Mouse (Mus musculus) spleen, postnatal 14 days (tissue): ENCODE measurements at regions not wholly inside any gene's neighbourhood (a gene's known extent, or its start where the extent isn't known, plus 50 kb on each side); places are given as distances from the start of the nearest gene placed in this dataset.

Experiments used
- DNase-seq, 2 experiments: peaks; one replicate each; pipeline ENCODE4 v3.0.0; 2021 to 2022; ENCODE audit warnings: low spot score in 2 of 2

DNA sequence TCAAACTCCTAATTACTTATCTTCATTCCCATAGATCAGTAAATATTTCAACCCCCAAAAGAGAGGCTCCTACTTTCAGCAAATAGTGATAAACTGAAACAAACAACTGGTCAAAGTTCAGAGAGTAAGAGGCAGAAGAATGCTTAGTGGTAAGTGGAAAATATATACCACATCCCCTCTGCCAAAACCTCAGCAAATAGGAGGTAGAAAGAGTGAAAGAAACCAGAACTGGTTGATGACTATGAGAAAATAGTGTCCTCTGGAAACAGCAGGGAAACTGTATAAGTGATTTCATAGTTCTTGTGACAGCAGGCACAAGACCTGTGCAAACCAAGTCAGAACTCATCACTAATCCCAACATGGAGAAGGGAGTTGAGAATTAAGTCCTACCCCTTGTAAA, 980.8 kb upstream of the Cited2 start:
- DNase-seq: no peak

DNA sequence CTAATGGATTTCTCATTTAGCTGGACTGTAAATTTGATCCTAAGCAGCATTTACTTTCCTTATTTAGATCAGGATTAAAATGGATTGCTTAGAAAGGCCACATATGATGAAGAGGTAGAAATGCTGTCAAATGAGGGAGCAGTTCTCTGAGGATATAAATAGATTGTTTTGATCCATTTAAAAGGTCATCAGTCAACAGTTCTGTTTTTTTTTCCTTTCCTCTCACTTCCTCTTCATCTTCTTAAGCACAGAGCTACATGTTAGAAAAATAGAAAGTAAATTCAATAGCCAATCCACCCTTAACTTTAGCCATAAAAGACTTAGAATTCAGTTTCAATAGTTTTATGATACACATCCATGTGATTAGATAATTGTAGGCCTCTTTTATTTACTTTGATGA, 971.5 kb upstream of the Cited2 start:
- DNase-seq: no peak

GRCm38 (mm10) chr10:16789641-16790243, 933.3 kb upstream of the Cited2 start:
- no peak for DNase-seq

- DNase-seq: no peak
These were observed 919.0 kb upstream of the Cited2 start for GRCm38 (mm10) chr10:16803978-16804377.

DNA sequence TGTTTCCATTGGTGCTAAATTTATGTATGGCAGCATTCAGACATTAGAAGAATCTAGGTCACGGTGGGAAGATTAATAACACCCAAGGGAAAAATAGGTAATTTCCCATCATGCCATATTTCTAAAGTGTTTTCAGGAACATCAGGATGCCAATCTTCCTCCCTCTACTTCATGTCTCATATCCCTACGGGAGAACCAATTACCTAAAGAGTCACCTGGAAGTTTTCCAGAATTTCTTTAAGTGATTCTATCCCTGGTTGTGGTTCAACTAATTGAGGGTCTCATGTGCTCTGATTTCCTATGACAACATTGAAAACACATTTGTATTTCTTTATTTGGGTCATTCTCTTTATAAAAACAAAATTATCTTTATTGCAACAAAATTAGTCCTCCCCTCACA, 912.3 kb upstream of the Cited2 start:
- no peak for DNase-seq

- DNase-seq: no peak
These were observed 909.0 kb upstream of the Cited2 start for GRCm38 (mm10) chr10:16814013-16814412.

- DNase-seq: no peak
These were observed 861.5 kb upstream of the Cited2 start for GRCm38 (mm10) chr10:16861534-16861933.

- DNase-seq: no peak
These were observed 856.1 kb upstream of the Cited2 start for GRCm38 (mm10) chr10:16866914-16867313.

- no peak for DNase-seq
These were observed 848.9 kb upstream of the Cited2 start for GRCm38 (mm10) chr10:16874131-16874530.

DNA sequence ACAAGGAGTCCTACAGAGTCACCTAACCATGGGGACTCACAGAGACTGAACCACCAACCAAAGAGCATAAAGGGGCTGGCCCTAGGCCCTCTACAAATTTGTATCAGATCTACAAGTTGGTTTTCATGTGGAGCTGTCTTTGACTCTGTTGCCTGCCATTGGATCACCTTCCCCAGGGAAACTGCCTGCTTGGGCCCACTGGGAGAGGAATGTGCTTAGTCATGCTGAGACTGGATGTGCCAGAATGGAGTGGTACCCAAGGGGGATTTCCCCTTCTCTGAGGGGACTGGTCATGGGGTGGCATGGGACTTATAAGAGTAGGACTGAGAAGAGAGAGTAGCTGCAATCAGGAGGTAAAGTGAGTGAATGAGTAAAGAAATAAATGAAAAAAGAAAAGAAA, 844.8 kb upstream of the Cited2 start:
- no peak for DNase-seq

DNA sequence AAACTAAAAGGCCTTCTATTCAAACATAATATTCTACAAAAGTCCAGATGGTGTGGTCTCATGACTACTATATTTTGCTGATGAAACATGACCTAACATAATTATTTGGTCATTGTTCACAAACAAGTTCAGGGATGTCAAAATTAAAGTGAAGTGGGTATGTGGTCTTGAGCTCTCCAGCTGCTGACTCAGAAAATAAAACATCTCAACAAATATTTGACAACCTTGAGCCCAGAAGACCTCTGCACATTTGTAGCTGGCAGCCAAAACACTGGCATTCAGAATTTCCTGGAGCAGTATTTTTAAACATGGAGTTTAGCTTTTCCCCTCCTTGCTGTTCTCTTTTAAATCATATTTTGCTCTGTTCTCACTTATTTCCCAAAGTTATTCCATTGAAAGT, 829.7 kb upstream of the Cited2 start:
- no peak for DNase-seq

GRCm38 (mm10) chr10:16895332-16895731, 827.7 kb upstream of the Cited2 start:
- DNase-seq: no peak

DNA sequence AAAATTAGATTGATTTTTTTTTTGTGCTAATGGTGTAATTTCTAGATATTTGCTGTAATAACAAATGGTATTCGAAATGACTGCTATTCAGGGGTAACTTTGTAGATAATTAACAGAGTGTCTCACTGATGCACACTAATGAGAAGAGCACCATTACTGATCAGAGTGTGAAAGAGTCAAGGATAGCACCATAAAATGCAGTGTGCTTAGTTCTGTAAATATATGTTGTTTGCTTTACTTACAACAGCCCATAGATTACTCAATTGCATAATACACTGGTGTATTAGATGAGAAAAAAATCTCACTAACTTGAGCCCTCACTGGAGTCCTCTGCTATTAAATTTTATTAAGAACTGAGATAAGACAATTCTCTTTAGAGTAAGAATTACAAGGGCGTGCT, 800.1 kb upstream of the Cited2 start:
- no peak for DNase-seq

GRCm38 (mm10) chr10:16923851-16924250, 799.2 kb upstream of the Cited2 start:
- no peak for DNase-seq

- no peak for DNase-seq
These were observed 785.3 kb upstream of the Cited2 start for GRCm38 (mm10) chr10:16937705-16938104.

DNA sequence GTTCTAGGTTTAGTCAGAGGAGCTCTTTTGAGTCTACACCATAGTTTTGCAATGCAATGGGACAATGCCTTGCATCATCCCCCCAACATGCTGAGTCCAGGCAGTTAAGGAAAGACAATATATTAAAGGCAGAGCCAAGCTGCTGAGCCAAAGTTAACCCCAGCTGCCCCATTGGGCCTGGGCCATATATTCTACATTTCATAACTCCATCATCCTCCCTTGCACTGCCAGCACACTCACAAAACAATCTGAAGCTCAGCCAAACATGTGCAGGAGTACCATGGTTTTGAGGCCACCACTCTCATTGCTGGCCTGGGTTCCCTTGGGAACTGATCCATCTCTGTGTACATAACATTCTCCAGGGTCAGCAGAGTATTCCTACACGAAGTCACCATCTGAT, 771.4 kb upstream of the Cited2 start:
- no peak for DNase-seq

- no peak for DNase-seq
These were observed 762.0 kb upstream of the Cited2 start for GRCm38 (mm10) chr10:16960971-16961370.

GRCm38 (mm10) chr10:16962463-16962862, 760.6 kb upstream of the Cited2 start:
- DNase-seq: no peak

DNA sequence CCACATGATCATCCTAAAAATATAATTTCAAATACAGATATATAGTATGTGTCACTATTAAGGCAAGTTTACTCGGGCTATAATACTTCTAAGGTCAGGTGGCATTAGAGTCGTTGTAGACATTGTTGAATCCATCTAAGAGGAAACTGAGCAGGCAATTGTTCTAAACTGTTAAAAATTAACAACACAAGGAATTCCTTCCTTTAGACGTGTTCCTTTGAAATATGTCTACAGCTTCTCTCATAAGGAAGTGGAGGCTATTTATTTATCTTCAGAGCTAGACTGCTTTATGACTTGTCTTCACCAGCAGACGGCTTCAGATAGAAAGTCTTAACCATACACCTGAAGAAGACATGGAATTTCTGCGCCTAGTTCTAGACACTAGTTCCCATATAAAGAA, 744.2 kb upstream of the Cited2 start:
- no peak for DNase-seq

DNA sequence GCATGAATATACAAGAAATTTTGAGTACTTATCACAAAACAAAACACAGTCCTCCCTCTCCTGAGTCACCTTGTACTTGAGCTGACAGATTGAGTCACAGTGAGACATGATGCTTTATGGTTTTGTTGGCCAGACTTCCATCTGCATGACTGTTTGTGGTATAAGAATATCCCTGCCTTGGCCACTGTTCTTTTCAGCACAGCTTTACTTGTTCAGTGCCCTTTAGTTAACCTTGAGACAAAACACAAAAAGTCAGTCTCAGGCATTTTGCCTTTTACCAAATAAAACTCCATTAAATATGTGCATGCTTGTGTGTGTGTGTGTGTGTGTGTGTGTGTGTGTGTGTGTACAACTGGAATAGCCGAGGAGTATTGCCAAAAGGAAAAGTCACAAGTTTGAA, 732.8 kb upstream of the Cited2 start:
- no peak for DNase-seq

DNA sequence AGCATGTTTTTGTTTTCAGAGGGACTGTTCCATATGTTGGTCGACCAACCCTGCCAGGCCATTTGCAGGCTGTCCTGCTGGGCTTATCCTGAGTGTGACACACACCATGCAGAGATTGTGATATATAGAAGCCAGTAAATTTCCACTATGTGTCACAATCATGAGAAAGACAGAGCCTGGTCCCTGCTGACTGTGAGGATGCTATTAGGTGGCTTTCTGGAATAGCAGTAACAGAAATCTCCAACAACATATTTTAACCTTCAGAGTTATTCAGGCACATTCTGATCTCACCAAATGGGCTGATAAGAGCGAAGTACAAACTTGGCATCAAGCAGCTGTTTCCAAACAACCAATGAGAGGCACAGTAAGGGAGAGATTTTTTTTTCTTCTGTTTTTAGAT, 729.2 kb upstream of the Cited2 start:
- no peak for DNase-seq

DNA sequence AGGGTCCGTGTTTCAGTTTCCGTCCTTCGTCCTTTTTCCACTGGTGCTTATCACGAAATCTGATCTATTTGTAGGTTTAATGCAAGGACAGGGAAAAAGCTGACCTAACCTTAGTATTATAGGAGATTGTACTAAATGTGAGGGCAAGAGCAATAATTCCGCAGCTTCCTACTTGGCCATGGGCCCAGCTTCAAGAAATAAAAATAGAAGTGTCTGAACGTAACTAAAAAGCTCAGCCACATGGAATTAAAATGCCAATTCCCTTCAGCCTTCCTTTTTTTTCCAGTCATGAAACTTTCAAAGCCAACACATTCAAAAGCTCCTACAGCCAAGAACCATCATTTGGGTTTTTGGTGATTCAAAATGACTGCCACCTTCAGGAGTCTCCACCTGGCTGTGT, 728.5 kb upstream of the Cited2 start:
- no peak for DNase-seq

- DNase-seq: no peak
These were observed 728.0 kb upstream of the Cited2 start for GRCm38 (mm10) chr10:16995010-16995409.

- DNase-seq: peak in 1 of 2 experiments; percentile 1
These were observed 726.1 kb upstream of the Cited2 start for GRCm38 (mm10) chr10:16996820-16997466.
